Mouse (Mus musculus): ENCODE results near the gene Ppm1m.

Gene Ppm1m

GRCm38 (mm10) chr9:106156921-106157622 lies 42.5 kb downstream of the Ppm1m start:
- DNase-seq, result no peak

DNA sequence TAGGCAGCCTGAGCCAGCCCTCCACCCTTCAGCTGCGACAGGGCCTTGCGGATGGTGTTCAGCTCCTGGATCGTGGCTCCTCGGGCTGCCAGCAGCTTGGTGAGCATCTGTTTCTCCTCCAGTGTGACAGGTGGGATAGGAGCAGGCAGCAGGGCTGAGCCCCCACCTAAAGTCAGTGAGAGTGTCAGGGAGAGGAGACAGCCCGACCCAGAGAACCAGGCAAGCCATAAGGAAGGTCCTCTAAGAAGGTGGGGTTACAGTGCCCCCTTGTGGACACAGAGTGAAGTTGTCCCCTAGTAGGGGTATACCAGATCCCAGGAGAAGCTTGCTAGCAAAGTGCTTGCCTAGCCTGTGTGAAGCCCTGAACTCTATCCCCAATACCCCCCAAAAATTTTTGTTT lies 43.1 kb downstream of the Ppm1m start:
- peak; percentile 41 to 46 for DNase-seq

DNA sequence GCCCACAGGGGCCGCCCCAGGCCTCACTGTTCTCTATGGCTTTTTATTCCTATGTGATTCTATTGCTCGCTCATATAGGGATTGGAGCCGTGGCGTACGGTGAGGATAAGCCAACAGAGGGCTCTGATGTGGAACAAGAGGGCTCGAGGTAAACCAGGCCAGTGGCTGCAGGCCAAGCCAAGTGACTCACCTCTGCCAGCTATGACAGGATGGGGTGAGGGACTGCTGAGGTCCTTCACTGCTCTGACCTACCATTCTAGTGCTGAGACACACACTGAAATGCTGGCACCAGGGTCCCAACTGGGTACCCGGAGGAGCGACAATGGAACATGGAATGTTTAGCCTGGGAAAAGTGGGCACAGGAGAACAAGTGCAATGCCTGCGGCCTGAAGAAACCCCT lies 45.4 kb downstream of the Ppm1m start:
- no peak for DNase-seq

DNA sequence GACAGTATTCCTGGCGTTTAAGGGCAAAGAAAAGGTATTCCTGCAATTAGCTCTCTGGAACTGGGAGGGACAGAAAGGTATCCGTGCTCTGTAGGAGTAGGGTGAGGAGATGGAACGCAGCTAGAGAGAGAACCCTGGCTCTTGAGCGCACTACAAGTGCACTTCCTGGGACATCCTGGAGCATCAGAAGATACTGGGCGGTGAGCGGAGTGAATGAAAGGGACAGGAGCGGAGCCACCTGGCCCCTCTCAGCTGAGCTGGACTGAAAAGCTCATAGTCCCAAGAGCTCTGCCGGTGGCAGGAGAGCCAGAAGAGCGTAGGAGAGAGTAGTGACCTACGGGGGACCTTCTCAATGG lies 50.2 kb downstream of the Ppm1m start:
- no peak for DNase-seq

GRCm38 (mm10) chr9:106148541-106149398 lies 50.8 kb downstream of the Ppm1m start:
- no peak for DNase-seq

DNA sequence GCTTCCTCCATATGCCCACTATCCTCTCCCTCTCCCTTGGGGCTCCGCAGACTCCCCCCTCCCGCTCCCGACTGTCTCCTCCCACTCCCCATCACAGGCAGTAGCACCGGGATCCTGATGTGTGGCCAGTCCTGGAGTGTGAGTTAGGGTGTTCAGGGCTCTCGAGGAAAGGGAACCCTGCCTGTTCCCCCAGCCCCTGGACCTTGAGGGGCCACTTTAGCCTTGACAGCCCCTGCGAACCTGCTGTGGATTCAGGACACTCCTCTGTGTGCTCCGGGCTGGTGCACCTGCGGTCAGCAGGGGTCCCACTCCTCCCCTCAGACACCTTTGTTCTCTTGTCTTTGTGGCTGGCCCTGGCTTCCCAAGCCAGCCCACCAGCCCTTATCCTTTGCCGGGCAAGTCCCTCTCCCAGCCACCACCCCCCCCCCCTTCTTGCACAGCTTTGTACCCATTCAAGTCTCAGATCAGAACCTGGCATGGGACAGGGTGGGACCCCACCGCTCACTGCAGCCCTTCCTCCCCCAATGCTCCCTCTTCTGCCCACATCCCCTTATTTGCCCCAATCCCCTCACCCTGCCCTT lies 51.6 kb downstream of the Ppm1m start:
- DNase-seq, result no peak

DNA sequence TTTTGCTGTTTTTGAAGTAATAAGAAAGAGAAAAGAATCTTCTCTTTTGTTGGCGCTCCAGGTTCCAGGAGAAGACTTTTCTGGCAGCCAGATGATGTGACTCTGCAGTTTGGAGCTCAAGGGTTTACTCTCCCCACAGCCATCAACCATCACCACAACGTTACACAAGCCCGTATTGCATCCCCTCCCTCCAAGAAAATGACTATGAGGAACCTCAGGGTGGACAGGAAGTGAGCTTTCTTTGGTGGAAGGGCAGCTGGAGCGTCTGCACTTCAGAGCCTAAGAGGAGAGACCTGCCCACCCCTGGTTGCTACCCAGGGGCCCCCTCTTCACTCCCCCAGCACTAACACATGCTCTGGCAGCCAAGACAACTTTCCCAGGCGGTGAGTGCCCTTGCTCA lies 52.3 kb downstream of the Ppm1m start:
- no peak for DNase-seq

DNA sequence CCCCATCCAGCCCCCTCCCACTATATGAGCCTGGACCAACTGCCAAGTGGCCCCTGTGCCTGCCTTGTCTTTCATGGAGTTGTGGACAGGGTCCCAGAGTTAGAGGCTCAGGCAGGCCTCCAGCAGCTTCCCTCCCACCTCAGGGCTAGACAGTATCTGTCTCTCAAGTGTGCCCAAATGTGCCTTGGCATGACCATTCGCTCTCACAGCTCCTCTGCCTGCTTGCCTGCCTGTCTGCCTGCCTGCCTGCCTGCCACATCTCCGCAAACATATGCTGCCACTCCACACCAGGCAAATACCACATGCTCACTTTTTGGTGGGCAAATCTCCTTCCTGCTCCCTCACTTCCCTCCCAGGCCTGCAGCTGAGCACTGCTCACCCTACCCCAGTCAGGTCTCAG lies 54.0 kb downstream of the Ppm1m start:
- DNase-seq, result no peak

All from lung, adult 18-20 months (tissue).